Comparison of ENCODE assay signal across 12 mouse cellular contexts in the genomic region with DNA sequence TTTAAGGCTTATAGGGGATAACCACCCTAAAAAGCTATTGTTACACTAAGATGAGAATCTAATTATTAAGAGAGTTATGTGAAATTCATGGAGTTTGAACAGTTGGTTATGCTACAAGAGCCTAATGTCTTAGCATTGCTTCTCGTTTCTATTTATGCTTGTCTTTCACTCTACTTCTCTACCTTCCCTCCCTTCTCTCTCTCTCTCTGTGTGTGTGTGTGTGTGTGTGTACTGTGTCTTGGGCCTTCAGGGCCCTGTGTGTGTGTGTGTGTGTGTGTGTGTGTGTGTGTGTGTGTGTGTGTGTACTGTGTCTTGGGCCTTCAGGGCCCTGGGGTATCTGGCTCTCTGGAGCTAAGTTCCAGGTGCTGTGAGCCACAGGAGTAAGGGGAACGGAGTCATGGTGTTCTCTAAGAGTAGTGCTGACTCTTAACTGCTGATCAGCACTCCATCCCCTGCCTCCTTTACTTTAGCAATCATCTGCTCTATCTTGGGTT. TPM values are rescaled to one million over a fixed set of nuclear protein-coding genes. Genes with fewer than 3 reads are reported as not detected.
DNase-seq lines count a peak whose midpoint lies in the region; ATAC-seq and TF ChIP-seq lines count a peak whose summit lies in the region.
"Had no signal": no experiment of that assay in that cellular context is flagged by ENCODE, and none has a peak within 500 bp of the region (broad histone marks: within the 10 kb centered on the region; RNA-seq: fewer than 3 reads in every experiment).

No protein-coding gene starts in this region.

- 41% methylated on average over 2 of the region's 2 CpGs for WGBS in embryonic facial prominence, embryonic 13.5 days
- 74% methylated on average over 2 of the region's 2 CpGs for WGBS in limb, embryonic 14.5 days

- H3K36me3 ChIP-seq in embryonic facial prominence, embryonic 13.5 days, result peaks cover 11% of the 10 kb centered on the region; the same call in 1 of the 2 replicates
- H3K36me3 ChIP-seq in limb, embryonic 14.5 days (ENCODE audit: control insufficient read depth, insufficient read depth, low read length), result peaks cover 9% of the 10 kb centered on the region; the same call in 1 of the 2 replicates

- ATAC-seq in embryonic facial prominence, embryonic 13.5 days (ENCODE audit: insufficient number of reproducible peaks, insufficient read depth, low FRiP score, low TSS enrichment, low read depth), result no peak
- 0 out of 2 replicates have a peak, but pooled peaks have one; percentile 5 for ATAC-seq in granulocyte monocyte progenitor cell, adult 5-6 weeks (replicated peaks; ENCODE audit: poor library complexity, severe bottlenecking)
- peak; percentile 41; the same call in 1 of the 2 replicates for ATAC-seq in limb, embryonic 14.5 days (ENCODE audit: low FRiP score, low read depth)

- peaks cover 16% of the 10 kb centered on the region for H3K4me1 ChIP-seq in embryonic facial prominence, embryonic 13.5 days
- peaks cover 6% of the 10 kb centered on the region; the same call in 1 of the 2 replicates for H3K4me1 ChIP-seq in limb, embryonic 14.5 days (ENCODE audit: control insufficient read depth, insufficient read depth, low read length)

- H3K9me3 ChIP-seq in embryonic facial prominence, embryonic 13.5 days, result no peaks in the 10 kb centered on the region
- H3K9me3 ChIP-seq in limb, embryonic 14.5 days (ENCODE audit: control insufficient read depth, low read length), result no peaks in the 10 kb centered on the region

- DNase-seq in heart, adult 11 months, result peak; percentile 63
- DNase-seq in heart, adult 8-10 months (ENCODE audit: low spot score), result no peak
- no peak for DNase-seq in limb, embryonic 14.5 days (ENCODE audit: low spot score)
- no peak for DNase-seq in spleen, postnatal 4 days (ENCODE audit: low spot score in 2 of 2)
- no peak for DNase-seq in layer of hippocampus, adult 2 months (ENCODE audit: low spot score in 2 of 2)
- no peak for DNase-seq in cerebellum, adult 11-12 months
- DNase-seq: adrenal gland, adult 8-10 months; gastrocnemius, postnatal 10 days; thymus, postnatal 14 days had no signal

- H3K27me3 ChIP-seq in embryonic facial prominence, embryonic 13.5 days, result no peaks in the 10 kb centered on the region
- H3K27me3 ChIP-seq in limb, embryonic 14.5 days (ENCODE audit: control insufficient read depth, insufficient read depth, low read length), result no peaks in the 10 kb centered on the region

- no peak overlapping the region for H3K9ac ChIP-seq in embryonic facial prominence, embryonic 13.5 days
- no peak overlapping the region for H3K9ac ChIP-seq in limb, embryonic 14.5 days (ENCODE audit: low read depth, low read length, severe bottlenecking)

- no peak for TF ChIP-seq CTCF in layer of hippocampus, adult 2 months (conservative IDR thresholded peaks at IDR 0.05)

- H3K4me3 ChIP-seq in embryonic facial prominence, embryonic 13.5 days, result no peak overlapping the region
- no peak overlapping the region for H3K4me3 ChIP-seq in limb, embryonic 14.5 days (replicated peaks; ENCODE audit: low read length)
- no peak overlapping the region for H3K4me3 ChIP-seq in layer of hippocampus, adult 2 months

- H3K4me2 ChIP-seq in embryonic facial prominence, embryonic 13.5 days, result no peak overlapping the region
- H3K4me2 ChIP-seq in limb, embryonic 14.5 days (replicated peaks; ENCODE audit: low read depth, low read length, severe bottlenecking), result no peak overlapping the region

- H3K27ac ChIP-seq in embryonic facial prominence, embryonic 13.5 days, result peak overlapping the region; percentile 78
- no peak overlapping the region for H3K27ac ChIP-seq in limb, embryonic 14.5 days (replicated peaks; ENCODE audit: low read depth, low read length)
- no peak overlapping the region for H3K27ac ChIP-seq in layer of hippocampus, adult 2 months

- no peak for TF ChIP-seq POLR2A in limb, embryonic 14.5 days (IDR thresholded peaks at IDR 0.05; ENCODE audit: borderline replicate concordance, extremely low read depth, insufficient read depth, insufficient read length)

RNA-seq across cellular contexts. Expression of a gene that starts 6.9 kb away (rescaled TPM):
- 1 to 10 TPM; 4.1 to 6.4 (median 5.2) TPM for total RNA-seq in heart, adult 8-10 months (2022)
- 9.9 and 10.0 TPM in 2 replicates for polyA plus RNA-seq in embryonic facial prominence, embryonic 13.5 days (2015; fragmentation: Nextera tagmentation; extraction: Ambion mirVana)
- total RNA-seq in granulocyte monocyte progenitor cell, adult 5-6 weeks (2014; fragmentation: Nextera tagmentation), result 10.0 and 18.7 TPM in 2 replicates
- 16.9 and 22.4 TPM in 2 replicates for total RNA-seq in granulocyte monocyte progenitor cell, adult 5-6 weeks (2017)
- polyA plus RNA-seq in limb, embryonic 14.5 days (2012; rRNA removed), result 10.6 and 13.0 TPM in 2 replicates
- 7.9 and 8.1 TPM in 2 replicates for polyA plus RNA-seq in limb, embryonic 14.5 days (2014; fragmentation: Nextera tagmentation; extraction: Ambion mirVana)
- total RNA-seq in layer of hippocampus, adult 2 months (2021), result 1 to 10 TPM; 5.7 to 6.5 TPM

RNA-seq across cellular contexts. Expression of a gene that starts 29.0 kb away (rescaled TPM):
- total RNA-seq in heart, adult 8-10 months (2022), result 10 to 100 TPM in 3 of 4 experiments, 1 to 10 TPM in 1; 9.6 to 11.7 (median 10.9) TPM
- polyA plus RNA-seq in embryonic facial prominence, embryonic 13.5 days (2015; fragmentation: Nextera tagmentation; extraction: Ambion mirVana), result 29.7 and 32.7 TPM in 2 replicates
- total RNA-seq in granulocyte monocyte progenitor cell, adult 5-6 weeks (2014; fragmentation: Nextera tagmentation), result 13.5 and 26.5 TPM in 2 replicates
- total RNA-seq in granulocyte monocyte progenitor cell, adult 5-6 weeks (2017), result 9.0 and 15.9 TPM in 2 replicates
- polyA plus RNA-seq in limb, embryonic 14.5 days (2012; rRNA removed), result 12.1 and 12.5 TPM in 2 replicates
- polyA plus RNA-seq in limb, embryonic 14.5 days (2014; fragmentation: Nextera tagmentation; extraction: Ambion mirVana), result 27.2 and 28.4 TPM in 2 replicates
- 10 to 100 TPM; 29.6 to 31.9 TPM for total RNA-seq in layer of hippocampus, adult 2 months (2021)

RNA-seq across cellular contexts. Expression of a gene that starts 48.3 kb away (rescaled TPM):
- total RNA-seq in heart, adult 8-10 months (2022), result under 1 TPM in 3 of 4 experiments, not detected in 1; 0.27 to 0.63 (median 0.28) TPM
- polyA plus RNA-seq in embryonic facial prominence, embryonic 13.5 days (2015; fragmentation: Nextera tagmentation; extraction: Ambion mirVana), result 0.63 and 0.81 TPM in 2 replicates
- 6.0 and 13.8 TPM in 2 replicates for total RNA-seq in granulocyte monocyte progenitor cell, adult 5-6 weeks (2014; fragmentation: Nextera tagmentation)
- 2.1 and 7.0 TPM in 2 replicates for total RNA-seq in granulocyte monocyte progenitor cell, adult 5-6 weeks (2017)
- 0.86 and 1.1 TPM in 2 replicates for polyA plus RNA-seq in limb, embryonic 14.5 days (2012; rRNA removed)
- polyA plus RNA-seq in limb, embryonic 14.5 days (2014; fragmentation: Nextera tagmentation; extraction: Ambion mirVana), result 2.7 and 2.8 TPM in 2 replicates
- total RNA-seq in layer of hippocampus, adult 2 months (2021), result under 1 TPM in 1 of 2 experiments, not detected in 1; 0.26 TPM
- polyA plus RNA-seq: C2C12 had no signal
